Mouse (Mus musculus): ENCODE data around the gene Rfx4. TPM values are rescaled to one million over a fixed set of nuclear protein-coding genes. Genes with fewer than 3 reads are reported as not detected.

The Rfx4 gene
- polyA plus RNA-seq, 1 experiment from 2014 or later: not detected

GRCm38 (mm10) chr10:84871921-84872320 is 116.1 kb downstream of the Rfx4 start:
- 62% methylated on average over 4 of the region's 4 CpGs for WGBS (ENCODE audit: insufficient replicate concordance)
- no peak for ATAC-seq (ENCODE audit: insufficient read depth)

GRCm38 (mm10) chr10:84879823-84880571 is 124.1 kb downstream of the Rfx4 start:
- H3K27ac ChIP-seq (replicated peaks): no peak overlapping the region

More at GRCm38 (mm10) chr10:84871921-84872320, 116.1 kb downstream of the Rfx4 start:
- Histone ChIP-seq H3K4me3 (replicated peaks) (no peak overlapping the region), H3K4me2 (no peak overlapping the region), H3K9ac (no peak overlapping the region), H3K36me3 (replicated peaks) (no peaks in the 10 kb centered on the region), H3K27ac (replicated peaks) (no peak overlapping the region), H3K27me3 (no peaks in the 10 kb centered on the region), H3K9me3 (replicated peaks) (no peaks in the 10 kb centered on the region), H3K4me1 (replicated peaks) (no peaks in the 10 kb centered on the region)

DNA sequence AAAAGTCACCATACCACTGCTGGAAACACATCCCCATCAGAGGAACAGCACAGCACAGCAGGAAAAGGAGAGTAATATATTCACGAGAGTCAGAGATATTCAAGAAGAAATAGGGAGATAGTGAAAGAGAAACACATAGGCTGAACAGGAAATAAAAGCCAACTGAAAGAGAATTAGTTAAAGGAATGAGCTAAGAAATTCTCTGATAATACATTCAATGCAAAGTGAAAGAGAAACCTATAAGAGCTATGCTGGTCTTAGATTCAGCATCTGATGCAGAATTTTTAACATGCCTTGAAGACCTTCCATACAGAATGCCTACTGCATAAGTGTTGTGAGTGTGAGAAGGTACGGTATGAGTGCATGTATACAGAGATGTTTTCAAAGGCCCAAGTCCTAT is 126.7 kb downstream of the Rfx4 start:
- Histone ChIP-seq H3K4me1 (replicated peaks) (peaks cover 13% of the 10 kb centered on the region; the same call in 1 of the 2 replicates), H3K9ac (no peak overlapping the region), H3K36me3 (replicated peaks) (no peaks in the 10 kb centered on the region), H3K4me3 (replicated peaks) (no peak overlapping the region), H3K27me3 (no peaks in the 10 kb centered on the region), H3K4me2 (no peak overlapping the region), H3K27ac (replicated peaks) (no peak overlapping the region), H3K9me3 (replicated peaks) (no peaks in the 10 kb centered on the region)
- ATAC-seq (ENCODE audit: insufficient read depth): no peak
- WGBS (ENCODE audit: insufficient replicate concordance): 52% methylated on average over 2 of the region's 2 CpGs

More at GRCm38 (mm10) chr10:84879823-84880571, 124.1 kb downstream of the Rfx4 start:
- 64% methylated on average over 9 of the region's 9 CpGs for WGBS (ENCODE audit: insufficient replicate concordance)
- Histone ChIP-seq H3K27me3 (no peaks in the 10 kb centered on the region), H3K4me2 (no peak overlapping the region), H3K36me3 (replicated peaks) (no peaks in the 10 kb centered on the region), H3K9ac (no peak overlapping the region), H3K9me3 (replicated peaks) (no peaks in the 10 kb centered on the region), H3K4me3 (replicated peaks) (no peak overlapping the region), H3K4me1 (replicated peaks) (no peaks in the 10 kb centered on the region)
- no peak for ATAC-seq (ENCODE audit: insufficient read depth)

- Histone ChIP-seq H3K4me3 (replicated peaks) (no peak overlapping the region), H3K27ac (replicated peaks) (no peak overlapping the region), H3K9ac (no peak overlapping the region), H3K9me3 (replicated peaks) (no peaks in the 10 kb centered on the region), H3K4me1 (replicated peaks) (peaks cover 13% of the 10 kb centered on the region; the same call in 1 of the 2 replicates), H3K36me3 (replicated peaks) (no peaks in the 10 kb centered on the region), H3K4me2 (0 out of 2 replicates have a peak overlapping the region, but pooled peaks have one; percentile 25), H3K27me3 (no peaks in the 10 kb centered on the region)
- no peak for ATAC-seq (ENCODE audit: insufficient read depth)
- 46% methylated on average over 5 of the region's 5 CpGs for WGBS (ENCODE audit: insufficient replicate concordance)
These were observed 129.6 kb downstream of the Rfx4 start for GRCm38 (mm10) chr10:84885341-84885884.

DNA sequence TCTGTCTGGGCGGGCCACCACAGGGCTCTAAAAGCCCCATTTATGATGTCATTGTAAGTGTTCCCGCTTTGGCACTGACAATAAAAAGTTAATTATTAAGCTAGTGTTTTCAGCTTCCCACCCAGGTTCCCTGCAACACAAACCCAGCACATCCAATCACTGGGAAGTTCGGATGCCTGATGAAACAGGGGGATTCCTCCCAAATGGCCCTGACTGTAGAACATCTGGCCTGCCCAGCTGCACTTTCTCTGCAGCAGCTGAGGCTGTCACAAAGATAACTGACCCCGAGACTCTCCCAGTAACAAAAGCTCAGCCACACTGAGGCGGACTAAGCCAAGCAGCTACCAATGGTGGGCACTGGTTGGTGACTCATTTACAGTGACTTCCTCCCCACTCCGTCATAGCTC is 130.4 kb downstream of the Rfx4 start:
- peaks cover 13% of the 10 kb centered on the region; the same call in 1 of the 2 replicates for H3K4me1 ChIP-seq (replicated peaks)
- H3K4me3 ChIP-seq (replicated peaks): no peak overlapping the region
- H3K9ac ChIP-seq: no peak overlapping the region
- peak; percentile 67 for ATAC-seq (ENCODE audit: insufficient read depth)
- 0 out of 2 replicates have a peak overlapping the region, but pooled peaks have one; percentile 45 for H3K27ac ChIP-seq (replicated peaks)
- no peaks in the 10 kb centered on the region for H3K36me3 ChIP-seq (replicated peaks)
- H3K9me3 ChIP-seq (replicated peaks): no peaks in the 10 kb centered on the region
- H3K27me3 ChIP-seq: no peaks in the 10 kb centered on the region
- WGBS (ENCODE audit: insufficient replicate concordance): 21% methylated on average over 6 of the region's 6 CpGs
- peak overlapping the region; percentile 38 for H3K4me2 ChIP-seq

DNA sequence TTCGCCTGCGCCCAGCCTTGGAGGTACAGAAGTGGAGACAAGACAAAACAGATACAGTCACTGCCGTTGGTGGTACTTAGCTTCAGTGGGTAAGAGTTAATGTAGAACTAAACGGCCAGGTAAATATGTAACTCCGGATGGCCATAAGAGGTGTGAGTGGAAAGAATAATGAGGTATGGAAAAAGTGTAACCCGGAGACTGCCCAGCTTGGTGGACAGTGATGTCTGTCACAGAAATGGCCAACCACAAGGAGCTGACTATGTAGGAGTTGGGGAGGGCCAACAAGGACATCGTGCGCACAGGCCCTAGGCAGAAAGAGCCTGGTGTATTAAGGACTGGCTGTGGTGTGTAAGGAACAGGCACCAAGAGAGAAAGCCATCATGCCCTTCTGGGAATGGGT is 130.9 kb downstream of the Rfx4 start:
- no peak for ATAC-seq (ENCODE audit: insufficient read depth)
- Histone ChIP-seq H3K9ac (no peak overlapping the region), H3K9me3 (replicated peaks) (no peaks in the 10 kb centered on the region), H3K4me1 (replicated peaks) (peaks cover 13% of the 10 kb centered on the region; the same call in 1 of the 2 replicates), H3K4me2 (peak overlapping the region; percentile 38; the same call in 1 of the 2 replicates), H3K27ac (replicated peaks) (0 out of 2 replicates have a peak overlapping the region, but pooled peaks have one; percentile 45), H3K27me3 (no peaks in the 10 kb centered on the region), H3K36me3 (replicated peaks) (no peaks in the 10 kb centered on the region), H3K4me3 (replicated peaks) (no peak overlapping the region)
- WGBS (ENCODE audit: insufficient replicate concordance): 68% methylated on average over 8 of the region's 8 CpGs

DNA sequence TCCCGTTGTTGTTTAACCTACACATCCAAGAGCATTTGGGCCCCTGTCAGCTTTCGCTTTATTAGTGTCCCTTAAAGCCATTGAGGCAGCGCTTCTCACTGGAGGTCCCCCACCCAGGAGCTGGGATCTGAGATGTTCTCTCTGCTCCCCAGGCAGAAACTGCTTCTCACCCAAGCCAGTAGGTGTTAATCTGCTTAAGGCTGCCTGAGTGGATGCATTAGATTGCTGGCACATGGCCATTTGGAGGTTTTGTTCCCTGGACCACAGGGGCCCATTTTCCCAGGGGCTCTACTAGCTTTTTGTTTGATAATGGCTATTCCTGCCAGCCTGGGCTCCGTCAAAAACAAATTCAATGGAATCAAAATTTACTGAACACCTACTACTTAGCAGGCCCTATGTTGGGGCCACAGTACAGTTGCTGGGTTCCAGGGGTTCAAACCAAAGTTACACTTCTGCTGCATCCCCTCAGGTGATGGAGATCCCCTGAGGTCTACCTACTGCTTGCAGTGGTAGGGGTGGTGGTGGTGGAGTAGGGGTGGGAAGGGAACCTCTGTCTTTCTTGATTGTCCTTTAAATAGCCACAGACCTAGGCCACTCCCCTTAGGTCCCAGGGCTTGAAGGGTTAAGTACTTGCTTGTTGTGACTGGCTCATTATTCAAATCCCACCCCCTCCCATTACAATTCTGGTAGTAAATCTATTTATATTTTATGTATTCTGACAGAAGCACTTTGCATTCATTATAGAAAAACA is 133.4 kb downstream of the Rfx4 start:
- Histone ChIP-seq H3K4me2 (no peak overlapping the region), H3K36me3 (replicated peaks) (no peaks in the 10 kb centered on the region), H3K4me1 (replicated peaks) (peaks cover 13% of the 10 kb centered on the region; the same call in 1 of the 2 replicates), H3K9ac (no peak overlapping the region), H3K27me3 (no peaks in the 10 kb centered on the region), H3K4me3 (replicated peaks) (no peak overlapping the region), H3K9me3 (replicated peaks) (no peaks in the 10 kb centered on the region), H3K27ac (replicated peaks) (no peak overlapping the region)
- ATAC-seq (ENCODE audit: insufficient read depth): no peak
- WGBS (ENCODE audit: insufficient replicate concordance): 50% methylated on average over 4 of the region's 4 CpGs

- Histone ChIP-seq H3K9ac (no peak overlapping the region), H3K9me3 (replicated peaks) (no peaks in the 10 kb centered on the region), H3K4me3 (replicated peaks) (no peak overlapping the region), H3K27ac (replicated peaks) (no peak overlapping the region), H3K36me3 (replicated peaks) (no peaks in the 10 kb centered on the region), H3K4me1 (replicated peaks) (peaks cover 11% of the 10 kb centered on the region), H3K27me3 (no peaks in the 10 kb centered on the region), H3K4me2 (no peak overlapping the region)
- ATAC-seq (ENCODE audit: insufficient read depth): no peak
- 65% methylated on average over 10 of the region's 10 CpGs for WGBS (ENCODE audit: insufficient replicate concordance)
These were observed 140.0 kb downstream of the Rfx4 start for GRCm38 (mm10) chr10:84895810-84896358.

GRCm38 (mm10) chr10:84896941-84897930 is 141.4 kb downstream of the Rfx4 start:
- no peak for ATAC-seq (ENCODE audit: insufficient read depth)
- no peaks in the 10 kb centered on the region for H3K9me3 ChIP-seq (replicated peaks)
- H3K4me1 ChIP-seq (replicated peaks): peaks cover 11% of the 10 kb centered on the region
- H3K27me3 ChIP-seq: no peaks in the 10 kb centered on the region
- 27% methylated on average over 9 of the region's 9 CpGs for WGBS (ENCODE audit: insufficient replicate concordance)
- H3K4me2 ChIP-seq: no peak overlapping the region
- no peak overlapping the region for H3K9ac ChIP-seq
- no peak overlapping the region for H3K4me3 ChIP-seq (replicated peaks)
- H3K27ac ChIP-seq (replicated peaks): no peak overlapping the region
- no peaks in the 10 kb centered on the region for H3K36me3 ChIP-seq (replicated peaks)

Measured in liver, embryonic 15.5 days (tissue).